Mouse (Mus musculus) CD4-positive, CD25-positive, alpha-beta regulatory T cell, adult 2 months (primary cell): Measurements from ENCODE around the gene Tssk1.
A peak's percentile ranks its signal among the peaks of the same experiment; 100 is the strongest.

Experiments
- DNase-seq: peaks from one replicate; pipeline ENCODE4 v3.0.0-alpha.2; 2012; ENCODE audit warnings: low read depth, low spot score

The Tssk1 gene

DNA sequence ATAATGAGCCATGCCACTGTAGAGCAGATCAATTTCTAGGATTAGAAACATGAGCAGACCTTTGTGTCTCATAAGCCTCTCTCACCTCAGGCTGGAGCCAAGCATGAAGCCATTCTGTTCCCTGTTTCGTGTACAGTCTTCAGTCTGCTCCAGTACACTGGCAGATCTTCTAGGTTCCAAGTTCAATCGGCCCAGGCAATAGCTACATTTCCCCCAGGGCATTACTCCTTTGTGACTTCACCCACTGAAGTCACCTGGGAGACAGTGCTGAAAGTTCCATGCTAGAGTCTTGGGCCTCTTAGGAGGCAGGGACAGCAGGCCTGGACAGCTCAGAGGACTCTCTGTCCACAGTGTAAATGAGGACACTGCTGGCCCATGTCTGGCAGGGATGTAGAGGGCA is at the start of gene Tssk1:
TSS of gene Tssk1 (plus strand) at position 301 of the 400 bp plus-strand sequence.
- DNase-seq, result no peak

- DNase-seq, result no peak
These were observed 45.6 kb upstream of the Tssk1 start for GRCm38 (mm10) chr16:17848431-17848830.

GRCm38 (mm10) chr16:17848928-17849327 is 45.1 kb upstream of the Tssk1 start:
- peak; percentile 73 for DNase-seq

DNA sequence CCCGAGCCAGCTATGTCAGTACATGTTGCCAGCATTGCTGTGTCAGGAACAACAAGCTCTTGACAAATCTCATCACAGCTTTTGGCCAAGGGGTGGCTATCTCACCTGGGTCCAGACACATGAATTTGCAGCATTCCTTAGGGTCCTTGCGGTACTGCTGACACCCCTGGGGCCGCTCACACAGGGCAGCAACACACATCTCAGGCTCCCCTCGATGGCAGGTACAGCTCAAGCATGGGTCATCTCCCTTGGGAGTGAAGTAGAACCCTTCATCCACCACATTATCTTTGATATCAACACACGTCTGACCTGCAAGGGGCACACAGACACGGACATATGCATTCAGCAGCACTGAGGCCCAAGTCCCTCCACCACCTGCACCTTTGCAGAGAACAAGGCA is 44.5 kb upstream of the Tssk1 start:
- no peak for DNase-seq

GRCm38 (mm10) chr16:17851331-17851730 is 42.7 kb upstream of the Tssk1 start:
- no peak for DNase-seq

GRCm38 (mm10) chr16:17851860-17852259 is 42.2 kb upstream of the Tssk1 start:
- no peak for DNase-seq

GRCm38 (mm10) chr16:17853263-17853662 is 40.8 kb upstream of the Tssk1 start:
- no peak for DNase-seq

DNA sequence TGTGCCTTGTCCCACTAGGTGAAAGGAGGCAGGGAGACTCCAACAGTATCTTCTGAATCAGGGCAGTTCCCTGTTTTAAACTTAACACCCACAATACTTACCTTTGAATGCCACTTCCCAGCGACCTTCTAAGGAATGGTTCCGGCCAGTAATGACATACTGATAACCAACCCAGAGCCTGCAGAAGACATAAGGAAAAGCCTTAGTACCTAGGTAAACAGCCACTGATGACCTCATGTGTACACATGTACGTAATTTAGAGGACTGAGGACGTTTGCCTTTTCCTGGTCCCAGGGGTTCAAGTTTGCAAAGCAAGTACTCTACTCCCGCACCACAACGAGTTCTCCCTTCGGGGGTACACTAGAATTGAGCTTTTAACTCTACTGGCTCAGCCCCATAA is 36.9 kb upstream of the Tssk1 start:
- no peak for DNase-seq

DNA sequence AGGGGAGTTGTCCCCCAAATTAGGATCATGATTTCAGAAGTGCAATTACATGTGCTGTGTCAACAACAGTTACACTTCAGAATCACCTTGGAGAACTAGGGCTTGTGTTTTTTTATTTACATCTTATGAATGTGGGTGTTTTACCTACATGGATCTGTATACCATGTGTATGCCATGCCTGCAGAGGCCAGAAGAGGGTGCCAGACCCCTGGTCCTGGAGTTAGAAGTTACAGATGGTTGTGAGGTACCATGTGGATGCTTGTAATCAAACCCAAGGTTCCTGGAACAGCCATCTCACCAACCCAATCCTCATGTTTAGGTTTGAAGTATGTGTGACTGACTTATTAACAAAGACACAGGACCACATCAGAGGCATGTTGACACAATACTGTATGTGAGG is 35.4 kb upstream of the Tssk1 start:
- peak; percentile 50 for DNase-seq

- no peak for DNase-seq
These were observed 28.7 kb upstream of the Tssk1 start for GRCm38 (mm10) chr16:17865293-17865692.

DNA sequence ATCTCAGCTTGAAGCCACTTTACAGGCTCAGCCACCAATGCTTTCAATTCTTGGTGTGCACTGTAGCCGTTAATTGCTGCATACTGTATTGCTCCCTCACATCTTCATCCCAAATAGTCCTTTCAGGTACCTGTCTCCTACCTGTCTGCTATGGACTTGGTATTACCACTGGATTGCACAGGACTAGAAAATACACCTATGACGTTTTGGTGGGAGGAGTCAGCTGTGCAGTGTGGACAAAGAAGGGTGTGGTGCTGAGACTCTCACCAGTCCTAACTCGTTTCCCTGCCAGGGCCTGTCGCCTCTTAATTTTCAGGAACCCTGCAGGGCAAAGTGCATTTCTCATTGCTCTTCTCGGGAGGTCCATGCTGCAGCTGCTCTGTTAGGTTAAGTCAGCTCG is 28.3 kb upstream of the Tssk1 start:
- no peak for DNase-seq

DNA sequence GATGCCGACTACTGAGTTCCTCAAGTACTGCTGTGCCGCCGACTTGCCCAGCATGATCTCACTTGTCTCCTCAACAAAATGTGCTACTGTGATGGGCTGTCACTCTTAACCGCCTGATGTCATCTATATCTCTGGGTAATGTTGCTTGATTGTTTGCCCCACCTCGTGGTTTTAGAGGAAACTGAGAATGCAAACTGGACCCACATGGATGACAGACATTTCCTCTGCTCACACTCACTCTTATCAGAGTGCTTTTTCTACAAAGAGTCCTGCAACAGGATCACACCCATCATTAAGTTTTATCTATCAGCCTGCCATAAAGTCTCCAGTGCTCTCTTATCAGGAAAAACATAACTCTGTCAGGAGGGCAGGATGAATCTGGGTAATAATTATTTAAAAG is 22.8 kb upstream of the Tssk1 start:
- DNase-seq, result no peak

GRCm38 (mm10) chr16:17872995-17873394 is 21.0 kb upstream of the Tssk1 start:
- DNase-seq, result no peak

GRCm38 (mm10) chr16:17875174-17875573 is 18.8 kb upstream of the Tssk1 start:
- DNase-seq, result no peak

- no peak for DNase-seq
These were observed 17.9 kb upstream of the Tssk1 start for GRCm38 (mm10) chr16:17876096-17876495.

DNA sequence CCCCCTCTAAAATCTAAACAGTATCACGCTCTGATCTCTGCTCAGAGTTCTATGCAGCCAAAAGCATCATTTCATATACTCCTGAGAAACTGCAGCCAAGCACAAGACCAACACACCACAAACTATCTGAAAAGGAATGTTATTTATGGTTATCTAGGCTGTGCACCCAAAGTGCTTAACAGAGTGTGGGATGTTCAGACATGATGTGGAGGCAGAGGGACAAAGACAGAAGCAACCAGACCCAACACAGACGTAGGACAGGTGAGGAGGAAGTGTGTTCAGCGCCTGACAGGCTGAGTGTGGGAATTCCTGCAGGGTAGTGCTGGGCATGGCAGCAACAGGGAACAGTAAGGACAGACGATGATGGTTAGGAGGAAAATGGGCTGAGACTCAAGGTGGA is 14.5 kb upstream of the Tssk1 start:
- no peak for DNase-seq

DNA sequence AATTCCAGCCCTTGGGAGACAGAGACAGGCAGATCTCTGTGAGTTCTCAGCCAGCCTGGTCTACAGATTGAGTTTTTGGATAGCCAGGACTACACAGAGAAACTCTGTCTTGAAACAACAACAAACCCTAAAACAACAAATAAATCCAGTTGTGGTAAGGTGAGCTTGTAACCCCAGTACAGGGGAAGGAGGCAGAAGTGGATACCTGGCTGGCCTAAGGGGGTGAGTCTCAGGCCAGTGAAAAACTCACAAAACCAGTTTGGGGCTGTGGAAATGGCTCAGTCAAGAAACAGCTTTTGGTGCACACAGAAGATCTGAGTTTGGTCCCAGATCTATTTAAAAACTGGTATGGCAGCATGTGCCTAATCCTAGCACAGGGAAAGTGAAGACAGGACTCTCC is 11.8 kb upstream of the Tssk1 start:
- no peak for DNase-seq

DNA sequence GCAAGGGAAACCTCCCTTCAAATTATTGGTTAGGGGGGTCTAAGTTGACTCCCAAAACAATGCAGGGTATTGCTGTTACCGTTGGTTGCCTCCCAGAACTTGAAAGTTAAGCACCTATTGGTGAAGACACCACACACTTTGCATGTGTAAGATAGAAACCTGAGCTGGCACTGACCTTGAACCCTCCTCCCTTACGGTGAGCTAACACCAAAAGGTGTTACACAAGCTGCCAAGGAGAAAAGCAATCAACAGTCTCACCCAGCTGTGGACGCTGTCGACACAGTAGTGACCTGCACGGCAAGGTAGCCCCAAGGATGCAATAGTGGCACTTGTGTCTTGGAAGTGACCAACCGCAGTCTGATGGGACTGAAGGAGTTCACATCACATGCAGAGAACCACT is 9.9 kb upstream of the Tssk1 start:
- DNase-seq, result no peak

GRCm38 (mm10) chr16:17889689-17890341 is 4.2 kb upstream of the Tssk1 start:
- DNase-seq, result no peak

DNA sequence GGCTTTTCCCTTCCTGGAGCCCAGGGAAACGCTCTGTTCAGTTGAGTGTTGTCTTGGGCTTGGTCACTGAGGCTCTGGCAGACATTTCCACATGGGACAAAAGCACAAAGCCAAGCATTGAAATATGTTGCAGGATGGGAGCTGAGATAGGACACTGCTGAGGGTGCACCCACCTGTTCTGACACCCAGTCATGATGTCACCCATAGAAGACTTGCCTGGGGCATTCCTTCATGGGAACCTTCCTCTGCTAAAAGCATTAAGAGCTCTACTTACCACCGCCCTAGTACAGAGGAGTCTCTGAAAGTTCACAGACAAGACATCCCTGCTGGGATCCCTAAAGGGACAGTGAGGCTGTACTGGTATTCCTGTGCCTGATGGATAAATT is 3.7 kb upstream of the Tssk1 start:
- DNase-seq, result no peak

DNA sequence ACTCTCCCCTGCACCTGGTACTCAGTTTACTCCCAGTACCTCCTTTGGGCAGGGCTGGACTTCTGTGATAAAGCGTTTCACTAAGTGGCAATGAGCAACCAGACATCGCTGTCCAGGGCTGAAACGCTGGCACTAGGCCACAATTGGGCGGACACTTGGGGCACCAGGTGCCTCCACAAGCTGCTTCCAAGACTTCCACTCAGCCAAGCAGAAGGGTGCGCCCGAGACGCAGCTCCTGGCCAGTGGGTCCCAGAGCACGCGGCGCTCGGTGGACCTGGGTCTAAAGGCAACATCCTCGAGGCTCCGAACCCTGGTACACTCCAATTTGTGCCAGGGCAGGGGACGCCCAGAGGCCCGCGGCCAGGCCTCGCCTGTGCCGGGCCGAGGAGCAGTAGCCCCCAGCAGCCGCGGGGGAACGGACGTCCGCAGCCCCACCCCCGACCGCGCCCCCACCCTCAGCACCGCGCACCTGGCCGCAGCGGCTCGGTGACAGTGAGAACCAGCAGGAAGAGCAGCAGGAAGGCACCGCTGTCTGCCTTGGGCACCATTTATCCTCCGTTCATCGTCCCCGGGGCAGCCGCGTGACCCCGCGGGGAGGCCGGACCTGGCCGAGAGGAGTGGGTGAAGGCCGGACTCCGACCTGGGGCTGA is 3.0 kb upstream of the Tssk1 start:
- no peak for DNase-seq

DNA sequence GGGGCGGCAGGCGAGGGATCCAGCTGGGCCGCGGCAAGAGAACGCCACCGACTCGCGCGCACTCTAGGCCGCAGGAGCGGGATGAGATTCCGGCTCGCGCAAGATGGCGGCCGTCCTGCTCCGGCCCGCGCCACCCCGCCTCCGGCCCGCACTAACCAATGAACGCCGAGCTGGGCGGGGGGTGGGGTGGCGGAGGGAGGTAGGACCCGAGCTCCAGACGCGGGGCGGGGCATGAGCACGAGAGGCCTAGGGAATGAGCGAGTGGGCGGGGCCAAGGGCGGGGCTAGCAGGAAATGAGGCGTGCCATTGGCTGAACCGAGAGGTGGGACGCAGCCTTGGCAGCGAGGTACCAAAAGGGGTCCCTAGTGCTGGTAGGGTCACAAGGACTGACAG is 2.5 kb upstream of the Tssk1 start, which contains the start of gene Gm20518:
TSS of gene Gm20518 (minus strand) at position 105 of the 393 bp plus-strand sequence.
- peak; percentile 99 for DNase-seq

GRCm38 (mm10) chr16:17892606-17893005 is 1.4 kb upstream of the Tssk1 start:
- DNase-seq, result no peak

DNA sequence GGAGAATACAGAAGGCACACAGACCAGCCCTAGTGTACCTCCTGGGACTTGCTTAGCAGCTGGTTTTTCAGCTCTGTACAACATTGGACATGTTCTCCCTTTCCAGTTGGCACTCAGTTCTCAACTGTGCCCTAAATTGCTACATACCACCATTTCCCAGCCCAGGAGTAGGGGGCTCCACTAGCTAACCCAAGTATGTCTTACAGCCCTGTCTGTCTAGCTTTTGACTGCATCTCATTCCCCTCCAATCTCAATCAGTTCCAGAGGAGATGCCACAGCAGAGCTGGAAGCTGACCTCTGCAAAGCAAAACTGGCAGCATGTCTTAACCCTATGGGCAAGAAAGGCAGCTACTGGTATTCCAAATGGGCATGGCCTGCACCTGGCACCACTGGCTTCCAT is 2.1 kb downstream of the Tssk1 start:
- DNase-seq, result no peak
